Mouse (Mus musculus): ENCODE data around the gene Lamc3.
A peak's percentile ranks its signal among the peaks of the same experiment; 100 is the strongest.

Lamc3 gene

GRCm38 (mm10) chr2:31887030-31887429 lies at the start of gene Lamc3:
Gene Lamc3, plus strand, starts transcription at chr2:31887291.
- DNase-seq (ENCODE audit: low read depth, low spot score) = no peak

GRCm38 (mm10) chr2:31838868-31839267 lies 48.2 kb upstream of the Lamc3 start:
- no peak for DNase-seq (ENCODE audit: low read depth, low spot score)

GRCm38 (mm10) chr2:31844729-31845136 lies 42.4 kb upstream of the Lamc3 start:
- DNase-seq (ENCODE audit: low read depth, low spot score) = no peak

GRCm38 (mm10) chr2:31845512-31845895 lies 41.6 kb upstream of the Lamc3 start:
- no peak for DNase-seq (ENCODE audit: low read depth, low spot score)

- no peak for DNase-seq (ENCODE audit: low read depth, low spot score)
These were observed 41.0 kb upstream of the Lamc3 start, which contains the start of gene Fibcd1 for GRCm38 (mm10) chr2:31845896-31846691. Gene Fibcd1, minus strand, starts transcription at chr2:31846005.

GRCm38 (mm10) chr2:31846692-31847660 lies 40.1 kb upstream of the Lamc3 start:
- no peak for DNase-seq (ENCODE audit: low read depth, low spot score)

GRCm38 (mm10) chr2:31847908-31848307 lies 39.2 kb upstream of the Lamc3 start:
- peak; percentile 59 for DNase-seq (ENCODE audit: low read depth, low spot score)

- DNase-seq (ENCODE audit: low read depth, low spot score) = no peak
These were observed 37.0 kb upstream of the Lamc3 start for GRCm38 (mm10) chr2:31850141-31850540.

GRCm38 (mm10) chr2:31855991-31856390 lies 31.1 kb upstream of the Lamc3 start:
- DNase-seq (ENCODE audit: low read depth, low spot score) = no peak

GRCm38 (mm10) chr2:31857180-31857579 lies 29.9 kb upstream of the Lamc3 start:
- DNase-seq (ENCODE audit: low read depth, low spot score) = no peak

- no peak for DNase-seq (ENCODE audit: low read depth, low spot score)
These were observed 28.6 kb upstream of the Lamc3 start for GRCm38 (mm10) chr2:31858500-31858899.

GRCm38 (mm10) chr2:31862919-31863318 lies 24.2 kb upstream of the Lamc3 start:
- DNase-seq (ENCODE audit: low read depth, low spot score) = no peak

GRCm38 (mm10) chr2:31863766-31864165 lies 23.3 kb upstream of the Lamc3 start:
- DNase-seq (ENCODE audit: low read depth, low spot score) = no peak

GRCm38 (mm10) chr2:31864891-31865290 lies 22.2 kb upstream of the Lamc3 start:
- no peak for DNase-seq (ENCODE audit: low read depth, low spot score)

- no peak for DNase-seq (ENCODE audit: low read depth, low spot score)
These were observed 21.8 kb upstream of the Lamc3 start for GRCm38 (mm10) chr2:31865322-31865721.

- no peak for DNase-seq (ENCODE audit: low read depth, low spot score)
These were observed 21.3 kb upstream of the Lamc3 start for GRCm38 (mm10) chr2:31865794-31866193.

GRCm38 (mm10) chr2:31867773-31868537 lies 19.1 kb upstream of the Lamc3 start:
- DNase-seq (ENCODE audit: low read depth, low spot score) = no peak

- no peak for DNase-seq (ENCODE audit: low read depth, low spot score)
These were observed 18.4 kb upstream of the Lamc3 start for GRCm38 (mm10) chr2:31868538-31869164.

GRCm38 (mm10) chr2:31869692-31870091 lies 17.4 kb upstream of the Lamc3 start:
- DNase-seq (ENCODE audit: low read depth, low spot score) = no peak

- no peak for DNase-seq (ENCODE audit: low read depth, low spot score)
These were observed 16.4 kb upstream of the Lamc3 start for GRCm38 (mm10) chr2:31870683-31871082.

- no peak for DNase-seq (ENCODE audit: low read depth, low spot score)
These were observed 12.7 kb upstream of the Lamc3 start for GRCm38 (mm10) chr2:31874290-31874855.
